Mouse (Mus musculus): Measurements from ENCODE around the gene Fzd10. TPM values are rescaled to one million over a fixed set of nuclear protein-coding genes. Genes with fewer than 3 reads are reported as not detected.

Fzd10 gene
- total and polyA plus RNA-seq, 3 experiments: not detected

DNA sequence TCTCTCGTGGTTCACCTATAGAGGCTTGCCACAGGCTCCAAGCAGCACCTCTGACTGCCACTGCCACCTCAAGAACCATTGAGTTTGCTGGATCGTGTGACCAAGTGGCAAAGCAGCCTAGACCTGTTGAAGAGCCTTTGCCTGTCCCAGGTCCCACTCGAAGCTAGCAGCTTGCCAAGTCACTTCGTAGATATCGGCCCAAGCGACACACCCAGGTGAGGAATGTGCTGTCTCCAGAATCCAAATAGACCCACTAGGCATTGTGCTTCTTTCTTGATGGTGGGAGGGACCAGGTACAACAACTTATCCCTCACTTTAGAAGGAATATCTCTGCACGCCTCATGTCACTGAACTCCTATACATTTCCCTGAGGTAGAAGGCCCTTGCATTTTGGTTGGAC, 8.4 kb downstream of the Fzd10 start:
- Histone ChIP-seq H3K27me3 (ENCODE audit: control insufficient read depth in 1 of 2, insufficient read depth in 2 of 2, low read length in 2 of 2) (no peaks in the 10 kb centered on the region), H3K9me3 (replicated peaks; ENCODE audit: insufficient read depth, low read length) (no peaks in the 10 kb centered on the region), H3K4me3 (ENCODE audit: control insufficient read depth in 1 of 2, insufficient read depth in 1 of 2, low read depth in 2 of 2, low read length in 2 of 2) (no peak overlapping the region), H3K4me1 (ENCODE audit: control insufficient read depth in 1 of 2, insufficient read depth in 2 of 2, low read length in 2 of 2) (no peaks in the 10 kb centered on the region), H3K9ac (ENCODE audit: control insufficient read depth, low read depth, low read length, poor library complexity, severe bottlenecking) (no peak overlapping the region), H3K36me3 (ENCODE audit: control insufficient read depth in 1 of 2, insufficient read depth in 2 of 2, low read length in 2 of 2) (no peaks in the 10 kb centered on the region), H3K79me2 (ENCODE audit: control insufficient read depth, insufficient read depth, low read length, poor library complexity) (no peaks in the 10 kb centered on the region), H3K27ac (ENCODE audit: control insufficient read depth, low read depth, low read length) (no peak overlapping the region)
- TF ChIP-seq JUND (IDR thresholded peaks at IDR 0.05; ENCODE audit: low read depth, low read length): no peak
- TF ChIP-seq TAL1 (IDR thresholded peaks at IDR 0.05; ENCODE audit: low read length): no peak
- no peak for TF ChIP-seq MAX (IDR thresholded peaks at IDR 0.05; ENCODE audit: low read length)
- TF ChIP-seq CTCF (IDR thresholded peaks at IDR 0.05 in 2 of 3, conservative IDR thresholded peaks at IDR 0.05 in 1 of 3; ENCODE audit: control insufficient read depth in 1 of 3, insufficient read depth in 1 of 3, low read depth in 2 of 3, low read length in 3 of 3, poor library complexity in 1 of 3, severe bottlenecking in 1 of 3): no peak
- no peak for TF ChIP-seq ETS1 (IDR thresholded peaks at IDR 0.05; ENCODE audit: low read depth, low read length)
- no peak for TF ChIP-seq GABPA (IDR thresholded peaks at IDR 0.05; ENCODE audit: low read depth, low read length)
- TF ChIP-seq UBTF (IDR thresholded peaks at IDR 0.05; ENCODE audit: borderline replicate concordance, insufficient read depth, low read depth, low read length): no peak
- TF ChIP-seq KAT2A (conservative IDR thresholded peaks at IDR 0.05; ENCODE audit: low read depth, low read length): no peak
- DNase-seq (ENCODE audit: low read depth, low spot score): no peak

DNA sequence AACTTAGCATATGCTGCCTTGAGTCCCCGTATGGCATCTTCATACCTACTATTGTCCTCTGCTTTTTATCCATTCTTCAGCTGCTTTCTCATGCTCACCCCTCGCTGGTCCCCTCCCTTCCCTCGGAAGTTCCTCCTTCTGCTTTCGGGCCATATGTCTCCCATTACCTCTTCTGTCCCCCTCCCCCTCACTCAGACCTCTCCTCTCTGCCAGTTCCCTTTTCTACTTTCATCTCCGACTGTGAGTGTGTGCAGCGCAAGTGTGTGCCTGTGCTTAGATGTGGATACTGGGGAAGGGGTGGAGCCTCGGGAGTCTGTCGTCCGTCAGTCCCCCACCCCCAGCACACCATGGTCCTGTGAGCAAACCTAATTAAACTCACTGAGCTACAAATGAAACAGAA, 17.0 kb downstream of the Fzd10 start:
- Histone ChIP-seq H3K4me3 (ENCODE audit: control insufficient read depth in 1 of 2, insufficient read depth in 1 of 2, low read depth in 2 of 2, low read length in 2 of 2) (no peak overlapping the region), H3K27ac (ENCODE audit: control insufficient read depth, low read depth, low read length) (no peak overlapping the region), H3K36me3 (ENCODE audit: control insufficient read depth in 1 of 2, insufficient read depth in 2 of 2, low read length in 2 of 2) (no peaks in the 10 kb centered on the region), H3K9ac (ENCODE audit: control insufficient read depth, low read depth, low read length, poor library complexity, severe bottlenecking) (no peak overlapping the region), H3K27me3 (ENCODE audit: control insufficient read depth in 1 of 2, insufficient read depth in 2 of 2, low read length in 2 of 2) (no peaks in the 10 kb centered on the region), H3K4me1 (ENCODE audit: control insufficient read depth in 1 of 2, insufficient read depth in 2 of 2, low read length in 2 of 2) (no peaks in the 10 kb centered on the region), H3K79me2 (ENCODE audit: control insufficient read depth, insufficient read depth, low read length, poor library complexity) (no peaks in the 10 kb centered on the region), H3K9me3 (replicated peaks; ENCODE audit: insufficient read depth, low read length) (no peaks in the 10 kb centered on the region)
- DNase-seq (ENCODE audit: low read depth, low spot score): no peak
- TF ChIP-seq UBTF (IDR thresholded peaks at IDR 0.05; ENCODE audit: borderline replicate concordance, insufficient read depth, low read depth, low read length) (no peak), MEF2A (IDR thresholded peaks at IDR 0.05; ENCODE audit: extremely low read depth, insufficient replicate concordance, low read depth, low read length, poor library complexity, severe bottlenecking) (no peak), GATA1 (IDR thresholded peaks at IDR 0.05; ENCODE audit: low read depth, low read length) (no peak), POLR2AphosphoS2 (IDR thresholded peaks at IDR 0.05; ENCODE audit: low read length) (no peak), NELFE (IDR thresholded peaks at IDR 0.05; ENCODE audit: low read depth, low read length) (no peak), POLR2A (IDR thresholded peaks at IDR 0.05; ENCODE audit: control insufficient read depth in 1 of 2, insufficient read depth in 1 of 2, low read depth in 1 of 2, low read length in 2 of 2, poor library complexity in 1 of 2) (no peak), SIN3A (IDR thresholded peaks at IDR 0.05; ENCODE audit: low read length) (no peak), ZKSCAN1 (IDR thresholded peaks at IDR 0.05; ENCODE audit: low read depth, low read length) (no peak), ZNF384 (IDR thresholded peaks at IDR 0.05; ENCODE audit: low read depth, low read length) (no peak), CHD1 (IDR thresholded peaks at IDR 0.05; ENCODE audit: low read depth, low read length) (no peak), RCOR1 (IDR thresholded peaks at IDR 0.05; ENCODE audit: low read depth, low read length) (no peak), POLR2AphosphoS5 (IDR thresholded peaks at IDR 0.05; ENCODE audit: borderline replicate concordance, low read depth, low read length) (no peak), GABPA (IDR thresholded peaks at IDR 0.05; ENCODE audit: low read depth, low read length) (no peak), RAD21 (IDR thresholded peaks at IDR 0.05; ENCODE audit: low read depth, low read length) (no peak), CHD2 (IDR thresholded peaks at IDR 0.05; ENCODE audit: low read length) (no peak)

Measured in MEL (cell line).